Mouse (Mus musculus): ENCODE data around the gene Tbp.
A peak's percentile ranks its signal among the peaks of the same experiment; 100 is the strongest.
"Not testable (repeated sequence)": the region's sequence is repeated elsewhere in the genome, so short reads cannot be mapped to it uniquely, and the experiment has no call there.

The Tbp gene

GRCm38 (mm10) chr17:15540309-15540708 is 40.6 kb downstream of the Tbp start:
- DNase-seq = no peak

- DNase-seq = not testable (repeated sequence)
Observed at GRCm38 (mm10) chr17:15543868-15544267, 44.2 kb downstream of the Tbp start.

GRCm38 (mm10) chr17:15546440-15546839 is 46.8 kb downstream of the Tbp start:
- DNase-seq = no peak

GRCm38 (mm10) chr17:15549713-15550112 is 50.0 kb downstream of the Tbp start:
- no peak for DNase-seq

- no peak for DNase-seq
Observed at GRCm38 (mm10) chr17:15559946-15560345, 60.3 kb downstream of the Tbp start.

GRCm38 (mm10) chr17:15564014-15564927 is 64.6 kb downstream of the Tbp start, which contains the start of gene Prdm9:
Gene Prdm9, minus strand, starts transcription at chr17:15564354.
- DNase-seq = peak; percentile 99

GRCm38 (mm10) chr17:15564928-15565300 is 65.2 kb downstream of the Tbp start:
- DNase-seq = peak; percentile 15

- no peak for DNase-seq
Observed at GRCm38 (mm10) chr17:15566908-15567307, 67.2 kb downstream of the Tbp start.

GRCm38 (mm10) chr17:15575056-15575455 is 75.4 kb downstream of the Tbp start:
- no peak for DNase-seq

GRCm38 (mm10) chr17:15577291-15577694 is 77.6 kb downstream of the Tbp start:
- peak; percentile 68 for DNase-seq
